Mouse (Mus musculus) layer of hippocampus, adult 18-20 months (tissue): ENCODE measurements around the gene Senp7. TPM values are rescaled to one million over a fixed set of nuclear protein-coding genes. Genes with fewer than 3 reads are reported as not detected.
"Not testable (repeated sequence)": the region's sequence is repeated elsewhere in the genome, so short reads cannot be mapped to it uniquely, and the experiment has no call there.

ENCODE experiments used
- DNase-seq, 2 experiments: peaks; one replicate each; pipeline ENCODE4 v3.0.0; 2022; ENCODE audit warnings: low spot score in 2 of 2
- total RNA-seq, 2 experiments: library from RNA; stranded (reverse); gene quantifications; 2 replicates each; pipeline ENCODE4 v1.2.3; 2021

The Senp7 gene
- total RNA-seq, 2 experiments from 2014 or later, result 45.7 to 47.2 TPM

GRCm38 (mm10) chr16:56064334-56064990, 16.3 kb downstream of the Senp7 start:
- peak; percentile 35 to 78 for DNase-seq

- no peak for DNase-seq
Measured at GRCm38 (mm10) chr16:56066113-56066512, 18.0 kb downstream of the Senp7 start.

- DNase-seq, result no peak
Measured at GRCm38 (mm10) chr16:56068523-56069070, 20.5 kb downstream of the Senp7 start.

- DNase-seq, result no peak
Measured at GRCm38 (mm10) chr16:56071317-56072232, 23.4 kb downstream of the Senp7 start.

- DNase-seq, result no peak
Measured at GRCm38 (mm10) chr16:56072533-56072932, 24.4 kb downstream of the Senp7 start.

GRCm38 (mm10) chr16:56073150-56073549, 25.0 kb downstream of the Senp7 start:
- not testable (repeated sequence) for DNase-seq

GRCm38 (mm10) chr16:56074122-56074521, 26.0 kb downstream of the Senp7 start:
- DNase-seq, result no peak

- no peak for DNase-seq
Measured at GRCm38 (mm10) chr16:56074565-56074964, 26.4 kb downstream of the Senp7 start.

GRCm38 (mm10) chr16:56075222-56076111, 27.3 kb downstream of the Senp7 start:
- peak; percentile 70 to 88 for DNase-seq

GRCm38 (mm10) chr16:56076121-56076869, 28.2 kb downstream of the Senp7 start:
- DNase-seq, result no peak

- DNase-seq, result no peak
Measured at GRCm38 (mm10) chr16:56079419-56079818, 31.3 kb downstream of the Senp7 start.

- DNase-seq, result no peak
Measured at GRCm38 (mm10) chr16:56081691-56082090, 33.6 kb downstream of the Senp7 start.

GRCm38 (mm10) chr16:56086336-56086735, 38.2 kb downstream of the Senp7 start:
- no peak for DNase-seq

GRCm38 (mm10) chr16:56090385-56090784, 42.2 kb downstream of the Senp7 start:
- DNase-seq, result no peak

- not testable (repeated sequence) for DNase-seq
Measured at GRCm38 (mm10) chr16:56096401-56097018, 48.4 kb downstream of the Senp7 start.

- no peak for DNase-seq
Measured at GRCm38 (mm10) chr16:56115706-56116105, 67.6 kb downstream of the Senp7 start.

GRCm38 (mm10) chr16:56116155-56116554, 68.0 kb downstream of the Senp7 start:
- no peak for DNase-seq

GRCm38 (mm10) chr16:56117327-56118180, 69.4 kb downstream of the Senp7 start:
- DNase-seq, result no peak

GRCm38 (mm10) chr16:56122517-56122916, 74.4 kb downstream of the Senp7 start:
- DNase-seq, result no peak
